16 mouse cellular contexts compared by ENCODE assay signal in the genomic region with DNA sequence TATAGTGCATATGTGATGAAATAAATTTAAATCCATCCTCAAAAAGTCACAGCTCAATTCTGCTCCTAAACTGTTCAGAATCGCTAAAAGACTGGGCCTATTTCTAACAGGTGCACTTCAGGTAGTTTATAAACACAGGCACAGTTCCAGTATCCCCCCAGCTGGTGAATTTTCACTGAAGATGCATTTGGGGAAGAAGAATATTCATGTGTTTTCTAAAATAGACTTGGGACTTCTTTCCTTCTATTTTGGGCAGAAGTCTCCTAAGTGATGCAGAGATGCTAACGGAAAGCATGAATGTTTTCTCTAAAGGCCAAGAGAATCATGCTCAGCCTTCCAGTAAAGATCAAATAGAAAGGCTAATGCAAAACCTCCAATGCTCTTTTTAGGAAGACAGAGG.
DNase-seq lines count a peak whose midpoint lies in the region.
"Had no signal": no experiment of that assay in that cellular context is flagged by ENCODE, and none has a peak within 500 bp of the region (broad histone marks: within the 10 kb centered on the region; RNA-seq: fewer than 3 reads in every experiment).

No protein-coding gene starts in this region.

- DNase-seq in layer of hippocampus, adult 9-11 months: peak; percentile 43
- no peak for DNase-seq in layer of hippocampus, postnatal 25 days (ENCODE audit: extremely low spot score in 1 of 2, low spot score in 1 of 2)
- peak; percentile 16 to 26 for DNase-seq in right cerebral cortex, adult 2 months (ENCODE audit: low spot score in 2 of 2)
- DNase-seq in right cerebral cortex, postnatal 14 days: no peak
- peak; percentile 10 for DNase-seq in brain, embryonic 18.5 days (ENCODE audit: low read depth, low spot score)
- DNase-seq in telencephalon, adult 2 months (ENCODE audit: low read depth, low spot score): peak; percentile 60
- DNase-seq in spleen, postnatal 14 days (ENCODE audit: low spot score in 2 of 2): no peak
- DNase-seq: adrenal gland, adult 2 months; adrenal gland, postnatal 25 days; cerebellum, adult 11 months; cerebellum, adult 9-10 months; cerebellum, postnatal 25 days; gastrocnemius, postnatal 10 days; heart, adult 18-20 months; heart, postnatal 10 days; heart, postnatal 4 days had no signal

Comparison
In these comparisons a context has a peak if more than half of its experiments do, and no peak if none do; other contexts are left out.
1. DNase-seq: peak in layer of hippocampus, adult 9-11 months (single experiment), right cerebral cortex, adult 2 months (2 of 2), brain, embryonic 18.5 days (single experiment) and telencephalon, adult 2 months (single experiment); none in layer of hippocampus, postnatal 25 days (0 of 2), right cerebral cortex, postnatal 14 days (single experiment) and spleen, postnatal 14 days (0 of 2).